Mouse (Mus musculus): ENCODE results near the gene Polr2m. TPM values are rescaled to one million over a fixed set of nuclear protein-coding genes. Genes with fewer than 3 reads are reported as not detected.
"Not testable (repeated sequence)": the region's sequence is repeated elsewhere in the genome, so short reads cannot be mapped to it uniquely, and the experiment has no call there.

Gene Polr2m
- polyA plus RNA-seq, 1 experiment from 2014 or later, result 213 TPM

DNA sequence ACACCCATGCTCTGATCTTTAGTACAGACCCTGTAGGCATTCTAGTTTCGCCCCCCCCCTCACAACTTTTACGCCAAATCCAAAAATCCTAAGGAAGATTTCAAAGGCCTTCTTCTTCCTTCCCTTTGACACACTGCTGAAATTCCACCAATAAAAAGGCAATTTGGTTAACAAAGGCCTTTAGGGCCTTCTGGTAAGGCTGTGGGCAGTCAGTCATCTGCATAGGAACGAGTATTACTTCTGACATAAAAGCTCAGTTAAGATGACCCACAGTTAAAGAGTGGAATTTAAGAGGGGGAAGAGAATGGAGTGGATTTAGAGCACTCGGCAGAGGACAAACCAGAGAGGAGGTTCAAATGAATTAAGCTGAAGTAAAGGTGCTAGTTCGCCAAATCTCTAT lies 8.0 kb upstream of the Polr2m start:
- Histone ChIP-seq H3K4me2 (no peak overlapping the region), H3K9me3 (replicated peaks) (no peaks in the 10 kb centered on the region), H3K9ac (no peak overlapping the region), H3K4me1 (no peaks in the 10 kb centered on the region), H3K27ac (no peak overlapping the region), H3K36me3 (no peaks in the 10 kb centered on the region), H3K27me3 (replicated peaks) (0 out of 2 replicates have a peak, but pooled peaks cover 6% of the 10 kb centered on the region), H3K4me3 (no peak overlapping the region)
- 70% methylated on average over 5 of the region's 5 CpGs for WGBS (ENCODE audit: insufficient replicate concordance)
- no peak for ATAC-seq

DNA sequence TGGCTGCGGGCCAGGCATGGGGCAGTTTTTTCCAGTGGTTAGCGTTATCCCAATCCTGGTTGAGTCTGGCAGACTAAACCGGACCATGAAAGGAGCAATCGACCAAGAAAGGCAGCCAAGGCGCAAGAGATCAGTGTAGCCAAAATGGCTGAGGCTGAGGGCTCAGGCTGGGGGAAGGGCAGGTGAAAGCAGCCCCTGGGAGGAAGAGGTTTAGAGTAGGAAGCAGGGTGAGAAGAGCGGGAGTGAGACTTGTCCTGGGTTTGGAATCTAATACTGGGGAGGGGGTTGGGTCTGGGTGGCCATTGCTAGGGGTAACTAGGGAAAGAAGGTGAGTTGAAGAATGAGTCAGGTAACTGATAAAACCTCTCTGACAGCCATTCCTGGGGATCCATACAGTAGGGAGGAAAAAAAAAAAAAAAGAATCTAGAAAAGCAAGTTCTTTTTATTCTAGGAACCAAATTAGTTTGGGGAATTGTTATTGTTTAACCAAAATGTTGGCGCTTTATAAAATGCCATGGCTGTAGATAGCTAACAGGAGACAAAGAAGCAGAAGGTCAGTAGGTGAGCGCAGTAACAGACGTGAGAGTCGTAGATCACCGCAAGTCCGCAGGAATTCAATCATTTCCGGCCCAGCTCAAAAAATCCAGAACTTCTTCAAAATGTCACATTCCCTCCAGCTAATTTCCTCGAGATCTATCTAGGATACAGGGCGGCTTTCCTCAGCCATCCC lies 6.7 kb upstream of the Polr2m start:
- WGBS (ENCODE audit: insufficient replicate concordance), result 69% methylated on average over 15 of the region's 15 CpGs
- no peak for ATAC-seq
- Histone ChIP-seq H3K4me1 (no peaks in the 10 kb centered on the region), H3K9me3 (replicated peaks) (no peaks in the 10 kb centered on the region), H3K27ac (no peak overlapping the region), H3K27me3 (replicated peaks) (peaks cover 15% of the 10 kb centered on the region), H3K4me2 (no peak overlapping the region), H3K4me3 (no peak overlapping the region), H3K36me3 (no peaks in the 10 kb centered on the region), H3K9ac (no peak overlapping the region)

DNA sequence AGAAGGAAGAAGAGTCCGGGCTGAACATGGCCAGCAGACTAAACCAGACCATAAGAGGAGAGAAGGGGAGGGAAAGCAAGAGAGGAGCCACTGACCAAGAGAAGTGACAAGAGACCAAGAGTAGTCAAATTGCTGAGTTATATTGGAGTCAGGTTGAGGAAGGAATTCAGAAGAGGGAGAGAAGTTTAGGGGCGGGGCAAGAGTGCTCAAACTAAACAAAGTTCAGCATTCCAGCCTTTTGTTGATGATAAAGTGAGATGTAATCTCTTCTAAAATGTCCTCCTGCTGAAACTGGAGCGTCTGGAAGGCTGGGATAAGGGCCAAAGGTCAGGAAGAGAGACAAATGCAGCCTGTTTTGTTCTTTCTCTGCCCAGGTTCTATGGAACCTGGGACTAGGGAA lies 4.3 kb upstream of the Polr2m start:
- Histone ChIP-seq H3K4me2 (no peak overlapping the region), H3K36me3 (no peaks in the 10 kb centered on the region), H3K4me3 (no peak overlapping the region), H3K4me1 (peaks cover 5% of the 10 kb centered on the region), H3K9ac (no peak overlapping the region), H3K27ac (no peak overlapping the region), H3K27me3 (replicated peaks) (peaks cover 17% of the 10 kb centered on the region), H3K9me3 (replicated peaks) (no peaks in the 10 kb centered on the region)
- no peak for ATAC-seq
- WGBS (ENCODE audit: insufficient replicate concordance), result 50% methylated on average over 3 of the region's 3 CpGs

DNA sequence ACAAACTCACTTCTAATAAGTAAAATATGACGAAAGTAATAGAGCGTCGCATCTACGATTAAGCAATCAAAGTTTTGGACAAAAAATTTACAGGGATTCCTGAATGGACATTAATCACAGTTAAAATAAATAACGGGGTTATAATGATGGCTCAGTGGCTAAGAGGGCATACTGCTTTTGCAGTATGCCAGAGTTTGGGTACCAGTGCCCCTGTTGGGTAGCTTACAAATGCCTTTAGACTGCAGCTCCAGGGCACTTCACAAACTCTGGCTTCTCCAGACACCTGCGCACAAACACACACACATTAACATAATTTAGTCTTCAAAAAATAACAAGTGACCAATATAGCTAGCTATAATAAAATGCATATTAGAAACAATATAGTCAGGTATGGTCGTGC lies 392 bp upstream of the Polr2m start:
- H3K27ac ChIP-seq, result no peak overlapping the region; the same call in 1 of the 2 replicates
- peak overlapping the region; percentile 99; the same call in 1 of the 2 replicates for H3K9ac ChIP-seq
- H3K36me3 ChIP-seq, result peaks cover 29% of the 10 kb centered on the region
- 36% methylated on average over 7 of the region's 7 CpGs for WGBS (ENCODE audit: insufficient replicate concordance)
- H3K9me3 ChIP-seq (replicated peaks), result no peaks in the 10 kb centered on the region
- H3K4me3 ChIP-seq, result peak overlapping the region; percentile 99
- ATAC-seq, result no peak
- H3K4me2 ChIP-seq, result peak overlapping the region; percentile 81
- peaks cover 17% of the 10 kb centered on the region for H3K27me3 ChIP-seq (replicated peaks)
- H3K4me1 ChIP-seq, result peaks cover 40% of the 10 kb centered on the region

DNA sequence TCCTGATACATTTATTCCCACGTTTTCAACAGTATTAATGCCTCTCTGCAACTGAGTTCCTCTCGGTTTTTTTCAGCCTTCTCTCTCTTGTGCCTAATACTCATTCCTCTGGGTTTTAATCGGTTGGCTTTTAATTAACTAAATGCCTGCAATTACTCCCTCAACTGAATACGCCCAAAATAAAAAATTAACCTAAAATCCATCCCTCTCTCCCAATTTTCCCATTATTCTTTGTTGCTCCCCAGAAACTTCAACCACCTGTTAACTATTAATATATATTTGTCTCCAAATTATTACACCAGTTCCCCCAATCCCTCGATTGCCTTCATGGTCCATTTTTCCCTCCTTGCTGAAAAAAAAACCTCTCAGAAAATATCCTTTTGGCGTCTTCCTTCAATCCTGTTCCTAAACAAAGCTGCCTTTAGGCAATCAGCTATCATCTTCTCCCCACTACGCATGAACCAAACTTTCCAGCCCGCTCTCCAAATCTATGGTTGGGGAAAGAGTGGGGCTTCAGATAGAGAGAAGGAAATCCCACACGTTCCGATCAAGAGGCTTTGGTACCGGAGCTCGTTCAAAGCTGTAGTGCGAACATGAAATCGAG lies 762 bp downstream of the Polr2m start:
- ATAC-seq, result peak; percentile 16; the same call in 1 of the 2 replicates
- Histone ChIP-seq H3K4me2 (peak overlapping the region; percentile 81), H3K27ac (peak overlapping the region; percentile 89), H3K9me3 (replicated peaks) (no peaks in the 10 kb centered on the region), H3K4me1 (peaks cover 51% of the 10 kb centered on the region), H3K4me3 (peak overlapping the region; percentile 99), H3K36me3 (peaks cover 40% of the 10 kb centered on the region), H3K27me3 (replicated peaks) (peaks cover 13% of the 10 kb centered on the region), H3K9ac (peak overlapping the region; percentile 99)
- WGBS (ENCODE audit: insufficient replicate concordance), result under 1% methylated on average over 14 of the region's 14 CpGs

DNA sequence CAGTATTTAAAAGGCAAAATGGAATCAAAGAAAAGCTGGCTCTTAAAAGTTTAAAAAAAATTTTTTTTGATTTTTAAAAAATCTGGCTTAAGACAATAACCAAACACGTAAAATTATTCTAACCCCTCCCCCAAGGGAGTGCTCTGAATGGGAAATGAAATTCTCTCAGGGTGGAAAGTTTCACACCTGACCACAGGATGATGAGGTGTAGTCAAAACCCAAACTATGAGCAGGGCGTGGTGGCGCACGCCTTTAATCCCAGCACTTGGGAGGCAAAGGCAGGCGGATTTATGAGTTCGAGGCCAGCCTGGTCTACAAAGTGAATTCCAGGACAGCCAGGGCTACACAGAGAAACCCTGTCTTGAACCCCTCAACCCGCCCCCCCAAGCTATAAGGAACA lies 1.9 kb downstream of the Polr2m start:
- H3K36me3 ChIP-seq, result peaks cover 51% of the 10 kb centered on the region

DNA sequence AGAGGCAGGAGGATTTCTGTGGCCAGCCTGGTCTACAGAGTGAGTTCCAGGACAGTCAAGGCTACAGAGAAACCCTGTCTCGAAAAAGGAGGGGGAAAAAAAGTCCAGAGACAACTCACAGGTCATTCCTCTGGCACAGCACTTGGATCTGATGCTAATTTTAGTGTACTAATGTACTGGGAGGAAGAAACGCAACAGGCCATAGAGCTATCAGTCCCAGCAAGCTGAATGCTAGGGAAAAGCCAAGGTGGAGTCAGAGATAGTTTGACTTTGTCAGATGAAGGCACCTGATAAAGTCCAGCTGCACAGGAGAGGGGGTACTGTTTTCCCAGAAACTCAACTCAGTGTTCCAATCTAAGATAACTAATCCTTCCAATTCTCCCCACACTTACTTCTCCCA lies 5.4 kb downstream of the Polr2m start:
- H3K27ac ChIP-seq, result 0 out of 2 replicates have a peak overlapping the region, but pooled peaks have one; percentile 31
- ATAC-seq, result peak; percentile 69

More for the DNA sequence above, 1.9 kb downstream of the Polr2m start:
- Histone ChIP-seq H3K4me1 (peaks cover 59% of the 10 kb centered on the region), H3K4me3 (peak overlapping the region; percentile 99), H3K27me3 (replicated peaks) (peaks cover 11% of the 10 kb centered on the region), H3K9ac (peak overlapping the region; percentile 99), H3K4me2 (peak overlapping the region; percentile 81)
- H3K9me3 ChIP-seq (replicated peaks); H3K27ac ChIP-seq; ATAC-seq: not testable (repeated sequence)
- 77% methylated on average over 7 of the region's 7 CpGs for WGBS (ENCODE audit: insufficient replicate concordance)

DNA sequence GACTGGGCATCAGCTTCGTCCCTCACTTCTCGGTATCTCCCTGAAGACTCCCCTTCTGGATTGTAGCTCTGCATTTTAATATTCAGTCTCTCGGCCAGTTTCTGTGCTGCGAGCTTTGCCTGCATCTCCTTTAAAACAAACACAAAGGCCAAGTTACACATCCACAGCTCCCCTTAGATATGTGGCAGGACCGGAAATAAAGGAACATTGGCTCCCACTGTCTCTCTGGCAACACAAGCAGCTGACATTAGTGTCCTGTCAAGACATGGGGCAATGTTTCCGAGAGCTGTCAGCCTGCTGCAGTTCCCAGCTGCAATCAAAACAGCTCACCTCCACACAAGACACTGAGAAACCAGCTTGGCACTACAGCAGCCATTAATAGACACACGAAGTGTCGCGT lies 6.3 kb downstream of the Polr2m start:
- peaks cover 93% of the 10 kb centered on the region for H3K36me3 ChIP-seq

More for the DNA sequence above, 5.4 kb downstream of the Polr2m start:
- Histone ChIP-seq H3K4me2 (peak overlapping the region; percentile 31), H3K9me3 (replicated peaks) (no peaks in the 10 kb centered on the region), H3K27me3 (replicated peaks) (no peaks in the 10 kb centered on the region), H3K36me3 (peaks cover 84% of the 10 kb centered on the region), H3K4me3 (no peak overlapping the region), H3K4me1 (peaks cover 54% of the 10 kb centered on the region), H3K9ac (peak overlapping the region; percentile 12; the same call in 1 of the 2 replicates)
- WGBS (ENCODE audit: insufficient replicate concordance), result 40% methylated on average over 2 of the region's 2 CpGs

DNA sequence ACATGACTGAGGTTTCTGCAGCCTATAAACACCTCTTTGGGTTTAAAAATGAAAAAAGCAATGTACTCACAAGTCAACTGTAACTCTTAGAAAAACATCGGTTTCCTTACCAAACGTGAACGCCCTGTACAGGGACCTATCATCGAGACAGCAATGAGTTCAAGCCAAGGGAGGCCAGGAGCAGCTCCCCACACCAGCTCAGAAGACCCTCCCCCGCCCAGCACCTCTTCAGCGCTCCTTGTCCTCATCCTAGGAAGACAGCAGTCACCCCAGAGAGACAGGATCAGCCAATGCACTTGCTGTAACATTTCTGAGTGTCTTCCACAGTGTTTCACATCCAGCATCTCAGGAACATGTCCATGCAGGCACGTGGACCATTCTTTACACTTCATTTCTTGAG lies 7.1 kb downstream of the Polr2m start:
- 92% methylated on average over 7 of the region's 7 CpGs for WGBS (ENCODE audit: insufficient replicate concordance)
- H3K27ac ChIP-seq, result no peak overlapping the region

More for the DNA sequence above, 6.3 kb downstream of the Polr2m start:
- H3K4me2 ChIP-seq, result no peak overlapping the region
- no peaks in the 10 kb centered on the region for H3K9me3 ChIP-seq (replicated peaks)
- H3K4me3 ChIP-seq, result no peak overlapping the region
- no peaks in the 10 kb centered on the region for H3K27me3 ChIP-seq (replicated peaks)
- ATAC-seq, result no peak
- no peak overlapping the region for H3K9ac ChIP-seq
- H3K4me1 ChIP-seq, result peaks cover 50% of the 10 kb centered on the region
- 92% methylated on average over 9 of the region's 9 CpGs for WGBS (ENCODE audit: insufficient replicate concordance)
- no peak overlapping the region for H3K27ac ChIP-seq

DNA sequence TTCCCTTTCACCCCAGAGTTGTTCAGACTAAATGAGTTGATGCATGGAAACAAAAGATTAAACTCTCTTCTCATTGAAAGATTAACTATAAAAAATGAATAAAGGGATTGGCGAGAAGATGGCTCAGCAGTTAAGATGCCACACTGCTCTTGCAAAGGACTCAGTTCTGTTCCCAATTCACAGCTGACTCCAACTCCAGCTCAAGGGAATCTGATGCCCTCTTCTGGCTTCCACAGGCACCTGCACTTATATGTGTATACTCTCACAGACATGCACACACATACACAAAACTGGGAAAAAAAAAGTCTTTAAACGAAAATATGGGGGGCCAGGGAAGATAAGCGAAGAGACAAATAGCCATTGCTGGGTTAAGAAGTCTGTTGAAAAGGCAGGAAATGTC lies 9.1 kb downstream of the Polr2m start:
- H3K4me2 ChIP-seq, result no peak overlapping the region
- H3K4me1 ChIP-seq, result peaks cover 24% of the 10 kb centered on the region
- peaks cover 77% of the 10 kb centered on the region for H3K36me3 ChIP-seq
- H3K9ac ChIP-seq, result no peak overlapping the region
- no peak for ATAC-seq
- 87% methylated on average over 3 of the region's 3 CpGs for WGBS (ENCODE audit: insufficient replicate concordance)
- H3K27me3 ChIP-seq (replicated peaks), result no peaks in the 10 kb centered on the region
- no peak overlapping the region for H3K4me3 ChIP-seq
- H3K9me3 ChIP-seq (replicated peaks), result no peaks in the 10 kb centered on the region
- H3K27ac ChIP-seq, result no peak overlapping the region

More for the DNA sequence above, 7.1 kb downstream of the Polr2m start:
- Histone ChIP-seq H3K27me3 (replicated peaks) (no peaks in the 10 kb centered on the region), H3K4me1 (peaks cover 42% of the 10 kb centered on the region), H3K9me3 (replicated peaks) (no peaks in the 10 kb centered on the region), H3K36me3 (peaks cover 95% of the 10 kb centered on the region), H3K4me2 (no peak overlapping the region), H3K9ac (no peak overlapping the region), H3K4me3 (no peak overlapping the region)
- ATAC-seq, result no peak

DNA sequence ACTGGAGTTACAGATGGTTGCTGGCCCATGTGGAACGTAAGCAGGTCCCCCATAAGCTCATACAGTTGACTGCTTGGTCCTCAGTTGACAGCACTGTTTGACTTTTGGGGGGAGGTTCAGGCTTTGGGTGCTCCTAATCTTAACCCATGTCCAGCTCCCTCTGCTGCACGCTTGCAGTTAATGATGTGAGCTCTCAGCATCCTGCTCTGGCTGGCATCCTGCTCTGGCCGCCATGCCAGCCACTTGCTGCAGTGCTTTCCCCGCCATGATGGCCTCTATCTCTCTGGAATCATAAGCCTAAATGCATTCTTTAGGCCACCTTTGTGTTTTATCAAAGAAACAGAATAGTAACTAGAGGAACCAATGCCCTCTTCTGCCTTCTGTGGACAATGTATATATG lies 10.2 kb downstream of the Polr2m start:
- 89% methylated on average over 4 of the region's 4 CpGs for WGBS (ENCODE audit: insufficient replicate concordance)

DNA sequence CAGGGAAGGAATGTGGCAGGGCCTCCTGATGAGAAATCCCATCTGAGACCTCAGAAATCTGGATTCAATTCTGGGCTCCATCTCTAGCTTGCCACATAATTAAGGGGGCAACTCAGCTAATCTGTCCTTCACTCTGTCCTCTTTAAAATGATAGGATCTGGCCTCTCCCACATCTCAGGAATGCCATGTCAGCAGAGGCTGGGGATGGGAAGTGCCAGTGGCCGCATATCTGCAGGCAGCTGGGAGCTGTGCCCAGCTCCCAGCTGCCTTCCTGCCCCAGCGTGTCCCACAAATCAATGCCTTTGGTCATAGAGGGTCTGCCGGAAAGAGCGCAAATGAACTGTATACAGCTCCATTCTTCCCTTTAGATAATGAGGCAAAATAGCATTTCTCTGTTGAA lies 18.3 kb downstream of the Polr2m start:
- Histone ChIP-seq H3K9me3 (replicated peaks) (no peaks in the 10 kb centered on the region), H3K4me2 (no peak overlapping the region), H3K9ac (no peak overlapping the region), H3K27me3 (replicated peaks) (no peaks in the 10 kb centered on the region), H3K4me3 (no peak overlapping the region), H3K36me3 (no peaks in the 10 kb centered on the region), H3K4me1 (no peaks in the 10 kb centered on the region), H3K27ac (no peak overlapping the region)
- no peak for ATAC-seq
- WGBS (ENCODE audit: insufficient replicate concordance), result 66% methylated on average over 4 of the region's 4 CpGs

More for the DNA sequence above, 10.2 kb downstream of the Polr2m start:
- H3K9me3 ChIP-seq (replicated peaks), result no peaks in the 10 kb centered on the region
- no peak for ATAC-seq
- H3K4me3 ChIP-seq, result no peak overlapping the region
- H3K9ac ChIP-seq, result no peak overlapping the region
- peaks cover 13% of the 10 kb centered on the region for H3K4me1 ChIP-seq
- no peak overlapping the region for H3K4me2 ChIP-seq
- H3K36me3 ChIP-seq, result peaks cover 66% of the 10 kb centered on the region
- H3K27ac ChIP-seq, result no peak overlapping the region
- H3K27me3 ChIP-seq (replicated peaks), result no peaks in the 10 kb centered on the region
